Mouse (Mus musculus): ENCODE results near the gene Olfr547. TPM values are rescaled to one million over a fixed set of nuclear protein-coding genes. Genes with fewer than 3 reads are reported as not detected.
"Not testable (repeated sequence)": the region's sequence is repeated elsewhere in the genome, so short reads cannot be mapped to it uniquely, and the experiment has no call there.

Gene Olfr547
- not detected in 2 replicates for polyA plus RNA-seq (2015; fragmentation: Nextera tagmentation; extraction: Ambion mirVana)

- H3K9ac ChIP-seq (ENCODE audit: low read depth, low read length), result no peak within 1 kb of the TSS
- H3K27ac ChIP-seq (ENCODE audit: low read length), result no peak within 1 kb of the TSS
- no peak within 1 kb of the TSS for H3K4me3 ChIP-seq (ENCODE audit: low read length)
- H3K9me3 ChIP-seq (ENCODE audit: control insufficient read depth, low read length), result no peaks in the 10 kb centered on the region
- no peaks in the 10 kb centered on the region for H3K4me1 ChIP-seq (ENCODE audit: control insufficient read depth, insufficient read depth, low read length)
- no peak within 1 kb of the TSS for H3K4me2 ChIP-seq (ENCODE audit: low read depth, low read length)
- WGBS, result 78% methylated on average over 1 of the region's 1 CpGs
- no peaks in the 10 kb centered on the region for H3K36me3 ChIP-seq (ENCODE audit: control insufficient read depth, insufficient read depth, low read length)
- ATAC-seq, result no peak
- no peaks in the 10 kb centered on the region for H3K27me3 ChIP-seq (replicated peaks; ENCODE audit: control insufficient read depth, insufficient read depth, low read length)
Observed at GRCm38 (mm10) chr7:102534449-102534848, at the start of gene Olfr547. TSS of gene Olfr547 (plus strand) at chr7:102534749.

- H3K36me3 ChIP-seq (ENCODE audit: control insufficient read depth, insufficient read depth, low read length); H3K9ac ChIP-seq (ENCODE audit: low read depth, low read length); H3K4me3 ChIP-seq (ENCODE audit: low read length); H3K4me1 ChIP-seq (ENCODE audit: control insufficient read depth, insufficient read depth, low read length); H3K27me3 ChIP-seq (replicated peaks; ENCODE audit: control insufficient read depth, insufficient read depth, low read length); H3K4me2 ChIP-seq (ENCODE audit: low read depth, low read length); ATAC-seq; H3K27ac ChIP-seq (ENCODE audit: low read length); H3K9me3 ChIP-seq (ENCODE audit: control insufficient read depth, low read length): not testable (repeated sequence)
- WGBS, result 62% methylated on average over 8 of the region's 8 CpGs
Observed at GRCm38 (mm10) chr7:102484766-102485165, 49.8 kb upstream of the Olfr547 start.

DNA sequence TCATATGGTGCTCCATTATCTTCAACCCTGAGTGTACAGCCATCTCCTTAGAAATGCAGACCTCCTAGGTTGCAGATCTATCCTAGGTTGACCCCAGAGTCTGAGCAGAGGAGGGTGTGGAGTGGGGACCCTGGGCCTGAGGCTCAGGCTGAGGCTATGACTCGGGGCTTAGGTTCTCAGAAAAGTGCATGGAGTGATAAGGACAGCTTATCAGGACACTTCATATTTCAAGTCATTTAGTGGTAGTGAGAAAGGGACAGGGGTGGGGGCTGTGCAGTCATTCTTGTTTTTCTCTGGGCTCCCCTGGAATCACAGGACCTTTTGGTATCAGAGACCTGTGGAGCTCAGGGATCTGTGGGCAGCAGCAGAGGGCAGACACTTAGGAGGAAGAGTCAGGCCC lies 48.4 kb upstream of the Olfr547 start:
- ATAC-seq, result no peak
- Histone ChIP-seq H3K4me3 (ENCODE audit: low read length) (no peak overlapping the region), H3K36me3 (ENCODE audit: control insufficient read depth, insufficient read depth, low read length) (no peaks in the 10 kb centered on the region), H3K4me2 (ENCODE audit: low read depth, low read length) (no peak overlapping the region), H3K27me3 (replicated peaks; ENCODE audit: control insufficient read depth, insufficient read depth, low read length) (no peaks in the 10 kb centered on the region), H3K4me1 (ENCODE audit: control insufficient read depth, insufficient read depth, low read length) (no peaks in the 10 kb centered on the region), H3K9ac (ENCODE audit: low read depth, low read length) (no peak overlapping the region), H3K27ac (ENCODE audit: low read length) (no peak overlapping the region), H3K9me3 (ENCODE audit: control insufficient read depth, low read length) (no peaks in the 10 kb centered on the region)
- 53% methylated on average over 1 of the region's 1 CpGs for WGBS

- H3K27me3 ChIP-seq (replicated peaks; ENCODE audit: control insufficient read depth, insufficient read depth, low read length), result no peaks in the 10 kb centered on the region
- no peak within 1 kb of the TSS for H3K9ac ChIP-seq (ENCODE audit: low read depth, low read length)
- no peak for ATAC-seq
- WGBS, result 70% methylated on average over 1 of the region's 1 CpGs
- H3K4me3 ChIP-seq (ENCODE audit: low read length), result no peak within 1 kb of the TSS
- H3K36me3 ChIP-seq (ENCODE audit: control insufficient read depth, insufficient read depth, low read length), result no peaks in the 10 kb centered on the region
- no peaks in the 10 kb centered on the region for H3K9me3 ChIP-seq (ENCODE audit: control insufficient read depth, low read length)
- no peak within 1 kb of the TSS for H3K27ac ChIP-seq (ENCODE audit: low read length)
- H3K4me2 ChIP-seq (ENCODE audit: low read depth, low read length), result no peak within 1 kb of the TSS
- H3K4me1 ChIP-seq (ENCODE audit: control insufficient read depth, insufficient read depth, low read length), result no peaks in the 10 kb centered on the region
Observed at GRCm38 (mm10) chr7:102488161-102488560, 46.4 kb upstream of the Olfr547 start, which contains the start of gene Olfr544. TSS of gene Olfr544 (minus strand) at chr7:102488313.

DNA sequence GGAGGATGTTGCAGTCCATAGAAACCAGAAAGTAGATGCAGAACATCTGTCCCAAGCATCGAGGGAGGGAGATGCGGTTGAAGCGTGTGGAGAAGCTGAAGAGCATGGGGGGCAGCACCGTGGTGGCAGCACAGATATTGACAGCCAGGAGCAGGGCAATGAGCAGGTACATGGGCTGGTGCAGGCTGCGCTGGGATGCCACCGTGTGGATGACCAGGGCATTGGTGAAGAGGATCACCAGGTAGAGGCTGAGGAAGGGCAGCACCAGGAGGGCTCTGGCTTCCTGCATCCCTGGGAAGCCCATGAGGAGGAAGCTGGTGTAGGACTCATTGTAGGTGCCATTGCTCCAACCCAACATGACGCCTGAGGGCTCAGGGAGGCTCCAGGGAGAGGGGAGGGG lies 40.1 kb upstream of the Olfr547 start:
- H3K9me3 ChIP-seq (ENCODE audit: control insufficient read depth, low read length); H3K9ac ChIP-seq (ENCODE audit: low read depth, low read length); ATAC-seq; H3K4me2 ChIP-seq (ENCODE audit: low read depth, low read length); H3K27ac ChIP-seq (ENCODE audit: low read length); H3K4me3 ChIP-seq (ENCODE audit: low read length); H3K27me3 ChIP-seq (replicated peaks; ENCODE audit: control insufficient read depth, insufficient read depth, low read length); H3K36me3 ChIP-seq (ENCODE audit: control insufficient read depth, insufficient read depth, low read length); H3K4me1 ChIP-seq (ENCODE audit: control insufficient read depth, insufficient read depth, low read length): not testable (repeated sequence)
- 56% methylated on average over 6 of the region's 7 CpGs for WGBS

DNA sequence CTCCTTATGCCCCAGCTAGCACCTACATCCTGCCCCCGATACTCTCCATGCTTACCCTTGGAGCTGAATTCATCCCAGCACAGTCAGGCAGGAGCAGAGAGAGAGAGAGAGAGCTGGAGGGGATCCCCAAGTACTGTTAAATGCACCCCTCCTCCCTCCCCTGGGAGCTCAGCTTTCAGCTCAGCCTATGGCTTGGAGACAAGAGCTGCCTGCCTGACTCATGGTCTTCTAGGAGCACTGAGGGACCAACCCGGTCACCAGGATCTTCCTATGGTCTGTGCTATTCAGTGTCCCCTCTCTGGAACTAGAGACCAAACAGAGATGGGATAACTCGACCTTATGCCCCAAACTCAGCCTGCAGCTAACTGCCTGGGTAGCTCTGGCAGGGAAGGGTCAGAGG lies 35.1 kb upstream of the Olfr547 start, which contains the start of gene Olfr545:
Gene Olfr545, minus strand, starts transcription at position 101 of the 400 bp plus-strand sequence.
- H3K27ac ChIP-seq (ENCODE audit: low read length), result no peak within 1 kb of the TSS
- 62% methylated on average over 3 of the region's 3 CpGs for WGBS
- H3K27me3 ChIP-seq (replicated peaks; ENCODE audit: control insufficient read depth, insufficient read depth, low read length), result no peaks in the 10 kb centered on the region
- ATAC-seq, result no peak
- H3K4me2 ChIP-seq (ENCODE audit: low read depth, low read length), result no peak within 1 kb of the TSS
- no peak within 1 kb of the TSS for H3K9ac ChIP-seq (ENCODE audit: low read depth, low read length)
- H3K9me3 ChIP-seq (ENCODE audit: control insufficient read depth, low read length), result no peaks in the 10 kb centered on the region
- no peak within 1 kb of the TSS for H3K4me3 ChIP-seq (ENCODE audit: low read length)
- no peaks in the 10 kb centered on the region for H3K36me3 ChIP-seq (ENCODE audit: control insufficient read depth, insufficient read depth, low read length)
- no peaks in the 10 kb centered on the region for H3K4me1 ChIP-seq (ENCODE audit: control insufficient read depth, insufficient read depth, low read length)

DNA sequence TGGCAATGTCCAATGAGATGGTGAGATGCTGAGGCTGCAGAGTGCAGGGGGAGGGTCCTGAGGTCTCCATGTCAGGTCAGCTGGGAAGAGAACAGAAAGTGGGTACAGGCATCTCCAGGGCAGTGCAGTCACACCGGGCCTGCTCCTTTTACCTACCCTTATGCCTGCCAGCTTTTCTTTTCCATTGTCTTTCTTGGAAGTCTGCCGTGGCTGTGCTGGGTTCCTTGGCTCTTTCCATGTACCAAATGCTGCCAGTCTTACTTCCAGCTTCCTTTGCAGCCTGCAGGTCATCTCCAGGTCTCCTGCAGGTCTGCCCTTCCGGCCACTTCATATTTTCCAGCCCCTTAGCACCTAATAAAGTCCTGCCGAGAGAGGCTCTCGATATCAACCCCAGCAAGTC lies 32.6 kb upstream of the Olfr547 start:
- Histone ChIP-seq H3K4me3 (ENCODE audit: low read length) (no peak overlapping the region), H3K4me2 (ENCODE audit: low read depth, low read length) (no peak overlapping the region), H3K4me1 (ENCODE audit: control insufficient read depth, insufficient read depth, low read length) (no peaks in the 10 kb centered on the region), H3K36me3 (ENCODE audit: control insufficient read depth, insufficient read depth, low read length) (no peaks in the 10 kb centered on the region), H3K9ac (ENCODE audit: low read depth, low read length) (no peak overlapping the region), H3K9me3 (ENCODE audit: control insufficient read depth, low read length) (no peaks in the 10 kb centered on the region), H3K27me3 (replicated peaks; ENCODE audit: control insufficient read depth, insufficient read depth, low read length) (no peaks in the 10 kb centered on the region), H3K27ac (ENCODE audit: low read length) (no peak overlapping the region)
- WGBS, result 80% methylated on average over 5 of the region's 5 CpGs
- no peak for ATAC-seq

DNA sequence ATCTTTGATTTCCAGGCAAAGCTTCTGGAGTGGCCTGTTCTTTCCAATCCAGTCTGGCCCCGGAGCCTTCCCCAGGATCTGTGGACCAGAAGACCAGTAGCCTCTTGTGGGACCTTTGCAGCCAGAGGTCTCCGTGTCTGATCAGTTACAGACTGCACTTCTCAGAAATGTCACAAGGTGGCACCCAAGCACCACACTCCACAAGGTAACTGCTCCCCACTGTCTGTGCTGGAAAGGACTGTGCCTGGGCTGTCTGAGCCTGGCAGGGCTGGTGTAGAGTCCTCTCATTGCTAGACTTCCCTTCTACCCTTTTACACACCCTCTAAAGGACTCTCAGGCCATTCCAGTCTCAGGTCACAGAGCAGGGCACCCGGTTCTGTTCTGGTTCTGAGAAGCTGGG lies 27.7 kb upstream of the Olfr547 start:
- no peaks in the 10 kb centered on the region for H3K36me3 ChIP-seq (ENCODE audit: control insufficient read depth, insufficient read depth, low read length)
- H3K27me3 ChIP-seq (replicated peaks; ENCODE audit: control insufficient read depth, insufficient read depth, low read length), result no peaks in the 10 kb centered on the region
- no peak overlapping the region for H3K4me3 ChIP-seq (ENCODE audit: low read length)
- peak; percentile 74 for ATAC-seq
- no peaks in the 10 kb centered on the region for H3K9me3 ChIP-seq (ENCODE audit: control insufficient read depth, low read length)
- WGBS, result 45% methylated on average over 3 of the region's 3 CpGs
- no peak overlapping the region for H3K9ac ChIP-seq (ENCODE audit: low read depth, low read length)
- no peak overlapping the region for H3K27ac ChIP-seq (ENCODE audit: low read length)
- no peak overlapping the region for H3K4me2 ChIP-seq (ENCODE audit: low read depth, low read length)
- no peaks in the 10 kb centered on the region for H3K4me1 ChIP-seq (ENCODE audit: control insufficient read depth, insufficient read depth, low read length)

DNA sequence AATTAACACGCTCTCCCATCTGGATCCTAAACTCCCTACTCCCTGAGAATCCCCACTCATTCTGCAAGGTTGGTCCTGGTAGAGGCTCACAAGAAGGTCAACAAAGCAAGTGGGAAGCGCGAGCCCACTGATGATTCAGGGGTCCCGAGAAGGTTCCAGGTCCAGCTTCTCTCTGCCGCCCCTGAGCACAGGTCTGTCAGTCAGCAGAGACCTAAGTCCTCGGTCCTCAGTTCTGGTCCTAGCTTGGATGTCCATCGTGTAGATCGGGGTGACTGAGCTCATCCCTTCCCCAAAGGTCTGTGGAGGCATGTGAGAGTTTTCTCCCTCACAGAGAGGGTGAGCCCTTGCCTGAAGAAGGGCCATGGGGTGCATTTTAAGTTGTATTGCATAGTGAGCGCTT lies 26.5 kb upstream of the Olfr547 start:
- Histone ChIP-seq H3K36me3 (ENCODE audit: control insufficient read depth, insufficient read depth, low read length) (no peaks in the 10 kb centered on the region), H3K27ac (ENCODE audit: low read length) (no peak overlapping the region), H3K27me3 (replicated peaks; ENCODE audit: control insufficient read depth, insufficient read depth, low read length) (0 out of 2 replicates have a peak, but pooled peaks cover 3% of the 10 kb centered on the region), H3K4me1 (ENCODE audit: control insufficient read depth, insufficient read depth, low read length) (no peaks in the 10 kb centered on the region; the same call in 1 of the 2 replicates), H3K9ac (ENCODE audit: low read depth, low read length) (no peak overlapping the region), H3K4me2 (ENCODE audit: low read depth, low read length) (no peak overlapping the region), H3K9me3 (ENCODE audit: control insufficient read depth, low read length) (no peaks in the 10 kb centered on the region), H3K4me3 (ENCODE audit: low read length) (no peak overlapping the region)
- ATAC-seq, result no peak
- WGBS, result 87% methylated on average over 9 of the region's 9 CpGs

GRCm38 (mm10) chr7:102508666-102509065 lies 25.9 kb upstream of the Olfr547 start:
- no peaks in the 10 kb centered on the region; the same call in 1 of the 2 replicates for H3K4me1 ChIP-seq (ENCODE audit: control insufficient read depth, insufficient read depth, low read length)
- H3K4me2 ChIP-seq (ENCODE audit: low read depth, low read length), result no peak overlapping the region
- H3K27me3 ChIP-seq (replicated peaks; ENCODE audit: control insufficient read depth, insufficient read depth, low read length), result 0 out of 2 replicates have a peak, but pooled peaks cover 3% of the 10 kb centered on the region
- H3K36me3 ChIP-seq (ENCODE audit: control insufficient read depth, insufficient read depth, low read length), result no peaks in the 10 kb centered on the region
- H3K9me3 ChIP-seq (ENCODE audit: control insufficient read depth, low read length), result no peaks in the 10 kb centered on the region
- 86% methylated on average over 6 of the region's 6 CpGs for WGBS
- H3K27ac ChIP-seq (ENCODE audit: low read length), result no peak overlapping the region
- H3K4me3 ChIP-seq (ENCODE audit: low read length), result no peak overlapping the region
- ATAC-seq, result no peak
- H3K9ac ChIP-seq (ENCODE audit: low read depth, low read length), result no peak overlapping the region

Measured in intestine, embryonic 16.5 days (tissue).